Mouse (Mus musculus): ENCODE measurements around the gene Dhx58. TPM values are rescaled to one million over a fixed set of nuclear protein-coding genes. Genes with fewer than 3 reads are reported as not detected.

Dhx58 gene
- polyA plus RNA-seq, 1 experiment: 34.6 TPM

GRCm38 (mm10) chr11:100741348-100741747, 37.3 kb upstream of the Dhx58 start:
- WGBS: 82% methylated on average over 6 of the region's 6 CpGs
- H3K4me1 ChIP-seq (ENCODE audit: control insufficient read depth, insufficient read depth, low read length): peaks cover 1% of the 10 kb centered on the region; the same call in 1 of the 2 replicates
- no peak overlapping the region for H3K4me3 ChIP-seq (replicated peaks; ENCODE audit: control insufficient read depth, low read depth, low read length)
- no peak overlapping the region for H3K27ac ChIP-seq (ENCODE audit: control insufficient read depth, insufficient read depth, low read depth, low read length, poor library complexity)
- TF ChIP-seq POLR2A (IDR thresholded peaks at IDR 0.05; ENCODE audit: borderline replicate concordance, control insufficient read depth, low read depth, low read length): no peak

- no peak for TF ChIP-seq POLR2A (IDR thresholded peaks at IDR 0.05; ENCODE audit: borderline replicate concordance, control insufficient read depth, low read depth, low read length)
- no peak for TF ChIP-seq CTCF (IDR thresholded peaks at IDR 0.05; ENCODE audit: control insufficient read depth, insufficient read depth, low read length)
- no peak overlapping the region for H3K27ac ChIP-seq (ENCODE audit: control insufficient read depth, insufficient read depth, low read depth, low read length, poor library complexity)
- 21% methylated on average over 5 of the region's 5 CpGs for WGBS
- H3K4me3 ChIP-seq (replicated peaks; ENCODE audit: control insufficient read depth, low read depth, low read length): peak overlapping the region; percentile 51
- H3K4me1 ChIP-seq (ENCODE audit: control insufficient read depth, insufficient read depth, low read length): peaks cover 3% of the 10 kb centered on the region; the same call in 1 of the 2 replicates
Observed at GRCm38 (mm10) chr11:100738749-100739148, 34.7 kb upstream of the Dhx58 start.

GRCm38 (mm10) chr11:100738066-100738604, 34.1 kb upstream of the Dhx58 start, which contains the start of gene Rab5c:
Rab5c (minus strand) TSS chr11:100738215.
- H3K4me3 ChIP-seq (replicated peaks; ENCODE audit: control insufficient read depth, low read depth, low read length): peak within 1 kb of the TSS; percentile 84
- WGBS: under 1% methylated on average over 39 of the region's 39 CpGs
- H3K27ac ChIP-seq (ENCODE audit: control insufficient read depth, insufficient read depth, low read depth, low read length, poor library complexity): peak within 1 kb of the TSS; percentile 88
- TF ChIP-seq CTCF (IDR thresholded peaks at IDR 0.05; ENCODE audit: control insufficient read depth, insufficient read depth, low read length): no peak
- TF ChIP-seq POLR2A (IDR thresholded peaks at IDR 0.05; ENCODE audit: borderline replicate concordance, control insufficient read depth, low read depth, low read length): peak; percentile 58; the same call in 1 of the 2 replicates
- peaks cover 3% of the 10 kb centered on the region; the same call in 1 of the 2 replicates for H3K4me1 ChIP-seq (ENCODE audit: control insufficient read depth, insufficient read depth, low read length)

GRCm38 (mm10) chr11:100737105-100737733, 33.1 kb upstream of the Dhx58 start:
- no peak for TF ChIP-seq POLR2A (IDR thresholded peaks at IDR 0.05; ENCODE audit: borderline replicate concordance, control insufficient read depth, low read depth, low read length)
- no peak for TF ChIP-seq CTCF (IDR thresholded peaks at IDR 0.05; ENCODE audit: control insufficient read depth, insufficient read depth, low read length)
- under 1% methylated on average over 13 of the region's 13 CpGs for WGBS
- peak overlapping the region; percentile 88 for H3K27ac ChIP-seq (ENCODE audit: control insufficient read depth, insufficient read depth, low read depth, low read length, poor library complexity)
- H3K4me3 ChIP-seq (replicated peaks; ENCODE audit: control insufficient read depth, low read depth, low read length): peak overlapping the region; percentile 84
- H3K4me1 ChIP-seq (ENCODE audit: control insufficient read depth, insufficient read depth, low read length): peaks cover 3% of the 10 kb centered on the region; the same call in 1 of the 2 replicates

DNA sequence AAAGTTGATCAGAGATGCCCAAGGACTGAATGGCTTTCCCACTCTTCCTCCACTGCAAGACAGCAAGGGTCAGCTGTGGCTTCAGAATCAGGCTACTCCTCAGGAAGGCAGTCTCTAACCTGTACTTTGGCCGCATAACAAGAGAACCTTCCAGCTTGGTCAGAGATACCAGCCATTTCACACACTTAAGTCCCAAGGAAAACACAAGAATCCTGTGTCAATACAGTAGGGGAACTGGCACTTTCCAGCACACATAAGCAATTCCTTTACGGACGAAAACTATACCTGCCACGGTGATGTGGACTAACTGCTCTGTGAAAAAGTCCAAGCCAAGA, 32.6 kb upstream of the Dhx58 start:
- Histone ChIP-seq H3K4me1 (ENCODE audit: control insufficient read depth, insufficient read depth, low read length) (peaks cover 3% of the 10 kb centered on the region; the same call in 1 of the 2 replicates), H3K4me3 (replicated peaks; ENCODE audit: control insufficient read depth, low read depth, low read length) (peak overlapping the region; percentile 84), H3K27ac (ENCODE audit: control insufficient read depth, insufficient read depth, low read depth, low read length, poor library complexity) (no peak overlapping the region; the same call in 1 of the 2 replicates)
- 33% methylated on average over 4 of the region's 4 CpGs for WGBS
- no peak for TF ChIP-seq POLR2A (IDR thresholded peaks at IDR 0.05; ENCODE audit: borderline replicate concordance, control insufficient read depth, low read depth, low read length)

DNA sequence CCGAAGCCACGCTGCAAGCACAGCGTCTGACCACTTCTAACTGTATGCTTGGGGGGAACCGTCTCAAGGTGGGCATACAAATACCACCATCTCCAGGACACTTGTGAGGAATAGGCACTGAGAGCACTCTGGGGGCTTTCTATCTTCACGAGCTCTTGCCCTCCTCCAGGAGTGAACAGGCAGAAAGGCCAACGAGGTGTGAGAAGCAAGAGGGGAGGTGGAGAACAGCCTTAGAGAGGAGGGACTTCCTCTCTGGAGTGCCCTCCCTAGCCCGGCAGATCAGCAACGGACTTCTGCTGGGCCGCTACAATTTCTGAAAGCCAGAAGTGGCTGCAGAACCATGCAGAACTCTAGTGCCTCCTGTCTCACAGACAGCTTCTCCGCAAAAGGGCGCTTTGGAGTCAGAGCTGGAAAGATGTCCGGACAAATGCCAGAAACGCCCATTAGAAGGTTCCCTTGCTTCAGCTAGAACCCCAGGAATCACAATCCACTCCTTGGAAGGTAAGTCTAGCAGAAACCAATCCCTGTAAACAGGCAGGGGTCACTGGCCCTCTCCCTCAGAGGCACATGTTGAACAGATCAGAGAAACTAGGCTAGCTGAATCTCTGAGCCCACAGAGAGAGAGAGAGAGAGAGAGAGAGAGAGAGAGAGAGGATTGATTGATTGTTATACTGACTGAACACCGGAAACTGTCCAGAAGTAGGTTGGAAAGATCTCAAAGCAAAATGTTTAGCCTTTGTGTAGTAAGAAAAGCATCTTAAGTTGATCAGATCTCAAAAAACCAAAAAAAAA, 32.1 kb upstream of the Dhx58 start:
- Histone ChIP-seq H3K4me3 (replicated peaks; ENCODE audit: control insufficient read depth, low read depth, low read length) (peak overlapping the region; percentile 84), H3K4me1 (ENCODE audit: control insufficient read depth, insufficient read depth, low read length) (peaks cover 5% of the 10 kb centered on the region; the same call in 1 of the 2 replicates), H3K27ac (ENCODE audit: control insufficient read depth, insufficient read depth, low read depth, low read length, poor library complexity) (peak overlapping the region; percentile 62)
- 5% methylated on average over 14 of the region's 14 CpGs for WGBS
- TF ChIP-seq POLR2A (IDR thresholded peaks at IDR 0.05; ENCODE audit: borderline replicate concordance, control insufficient read depth, low read depth, low read length): no peak

GRCm38 (mm10) chr11:100735134-100735865, 31.2 kb upstream of the Dhx58 start:
- 49% methylated on average over 9 of the region's 9 CpGs for WGBS
- TF ChIP-seq POLR2A (IDR thresholded peaks at IDR 0.05; ENCODE audit: borderline replicate concordance, control insufficient read depth, low read depth, low read length): no peak
- TF ChIP-seq CTCF (IDR thresholded peaks at IDR 0.05; ENCODE audit: control insufficient read depth, insufficient read depth, low read length): no peak
- peak overlapping the region; percentile 62 for H3K27ac ChIP-seq (ENCODE audit: control insufficient read depth, insufficient read depth, low read depth, low read length, poor library complexity)
- peak overlapping the region; percentile 64 for H3K4me3 ChIP-seq (replicated peaks; ENCODE audit: control insufficient read depth, low read depth, low read length)
- peaks cover 10% of the 10 kb centered on the region for H3K4me1 ChIP-seq (ENCODE audit: control insufficient read depth, insufficient read depth, low read length)

All from bone marrow, adult 2 months (tissue).